Mouse (Mus musculus) cortical plate, adult 2 months (tissue): Measurements from ENCODE around the gene Cdc123.

Experiments used
- CTCF ChIP-seq: fragments of 200-500 bp; IDR thresholded peaks from 2 replicates; pipeline ENCODE4 v1.5.1; 2011; ENCODE audit warnings: mild to moderate bottlenecking, control low read depth, low read length; ENCODE audit not compliant: insufficient read depth; ENCODE audit errors: extremely low read depth
- POLR2A ChIP-seq: fragments of 200-500 bp; IDR thresholded peaks from 2 replicates; pipeline ENCODE4 v1.6.1; 2011; ENCODE audit warnings: mild to moderate bottlenecking, low read length, control low read depth; ENCODE audit not compliant: insufficient read depth; ENCODE audit errors: extremely low read depth

- TF ChIP-seq CTCF (no peak), POLR2A (no peak)
Measured at GRCm38 (mm10) chr2:5840815-5841214, 4.1 kb downstream of the Cdc123 start.
